Mouse (Mus musculus): ENCODE data around the gene Lamc2. TPM values are rescaled to one million over a fixed set of nuclear protein-coding genes. Genes with fewer than 3 reads are reported as not detected.

Gene Lamc2
- total and polyA plus RNA-seq, 2 experiments from 2014 or later = 6.0 to 10.2 TPM

- Histone ChIP-seq H3K27me3 (ENCODE audit: control insufficient read depth, insufficient read depth, low read length) (no peaks in the 10 kb centered on the region), H3K4me3 (ENCODE audit: low read depth, low read length) (no peak overlapping the region), H3K36me3 (replicated peaks; ENCODE audit: control insufficient read depth, insufficient read depth, low read length) (no peaks in the 10 kb centered on the region), H3K4me1 (ENCODE audit: control insufficient read depth, insufficient read depth) (peaks cover 1% of the 10 kb centered on the region; the same call in 1 of the 2 replicates), H3K9me3 (replicated peaks; ENCODE audit: control insufficient read depth, low read length) (no peaks in the 10 kb centered on the region), H3K27ac (ENCODE audit: low read depth) (peak overlapping the region; percentile 60), H3K4me2 (ENCODE audit: low read depth, low read length) (no peak overlapping the region), H3K9ac (replicated peaks; ENCODE audit: low read depth, low read length) (no peak overlapping the region)
- TF ChIP-seq EP300 (IDR thresholded peaks at IDR 0.05; ENCODE audit: low read depth) (no peak), CTCF (IDR thresholded peaks at IDR 0.05; ENCODE audit: low read depth) (no peak)
- WGBS = 79% methylated on average over 4 of the region's 4 CpGs
- ATAC-seq (ENCODE audit: insufficient read depth, low read depth) (no peak), DNase-seq (ENCODE audit: low spot score) (no peak)
These were observed 6.1 kb downstream of the Lamc2 start for GRCm38 (mm10) chr1:153180160-153180559.

GRCm38 (mm10) chr1:153174801-153175200 is 11.4 kb downstream of the Lamc2 start:
- H3K4me3 ChIP-seq (ENCODE audit: low read depth, low read length) = no peak overlapping the region
- peak; percentile 86 for ATAC-seq (ENCODE audit: insufficient read depth, low read depth)
- H3K27me3 ChIP-seq (ENCODE audit: control insufficient read depth, insufficient read depth, low read length) = no peaks in the 10 kb centered on the region
- no peaks in the 10 kb centered on the region for H3K36me3 ChIP-seq (replicated peaks; ENCODE audit: control insufficient read depth, insufficient read depth, low read length)
- no peak for TF ChIP-seq CTCF (IDR thresholded peaks at IDR 0.05; ENCODE audit: low read depth)
- peak; percentile 86 for DNase-seq (ENCODE audit: low spot score)
- no peaks in the 10 kb centered on the region for H3K9me3 ChIP-seq (replicated peaks; ENCODE audit: control insufficient read depth, low read length)
- peaks cover 20% of the 10 kb centered on the region for H3K4me1 ChIP-seq (ENCODE audit: control insufficient read depth, insufficient read depth)
- H3K4me2 ChIP-seq (ENCODE audit: low read depth, low read length) = peak overlapping the region; percentile 2; the same call in 1 of the 2 replicates
- peak overlapping the region; percentile 66 for H3K27ac ChIP-seq (ENCODE audit: low read depth)
- H3K9ac ChIP-seq (replicated peaks; ENCODE audit: low read depth, low read length) = no peak overlapping the region
- WGBS = 34% methylated on average over 12 of the region's 12 CpGs

GRCm38 (mm10) chr1:153173276-153173675 is 13.0 kb downstream of the Lamc2 start:
- 14% methylated on average over 3 of the region's 3 CpGs for WGBS
- H3K9me3 ChIP-seq (replicated peaks; ENCODE audit: control insufficient read depth, low read length) = no peaks in the 10 kb centered on the region
- no peak for TF ChIP-seq EP300 (IDR thresholded peaks at IDR 0.05; ENCODE audit: low read depth)
- TF ChIP-seq CTCF (IDR thresholded peaks at IDR 0.05; ENCODE audit: low read depth) = no peak
- H3K4me3 ChIP-seq (ENCODE audit: low read depth, low read length) = no peak overlapping the region
- no peak overlapping the region for H3K4me2 ChIP-seq (ENCODE audit: low read depth, low read length)
- no peaks in the 10 kb centered on the region for H3K36me3 ChIP-seq (replicated peaks; ENCODE audit: control insufficient read depth, insufficient read depth, low read length)
- H3K4me1 ChIP-seq (ENCODE audit: control insufficient read depth, insufficient read depth) = peaks cover 20% of the 10 kb centered on the region
- no peak overlapping the region for H3K9ac ChIP-seq (replicated peaks; ENCODE audit: low read depth, low read length)
- H3K27ac ChIP-seq (ENCODE audit: low read depth) = peak overlapping the region; percentile 68
- H3K27me3 ChIP-seq (ENCODE audit: control insufficient read depth, insufficient read depth, low read length) = no peaks in the 10 kb centered on the region
- ATAC-seq (ENCODE audit: insufficient read depth, low read depth) (peak; percentile 78), DNase-seq (ENCODE audit: low spot score) (peak; percentile 87)

GRCm38 (mm10) chr1:153172291-153172731 is 13.9 kb downstream of the Lamc2 start:
- Histone ChIP-seq H3K4me2 (ENCODE audit: low read depth, low read length) (peak overlapping the region; percentile 21; the same call in 1 of the 2 replicates), H3K9me3 (replicated peaks; ENCODE audit: control insufficient read depth, low read length) (no peaks in the 10 kb centered on the region), H3K27me3 (ENCODE audit: control insufficient read depth, insufficient read depth, low read length) (no peaks in the 10 kb centered on the region), H3K9ac (replicated peaks; ENCODE audit: low read depth, low read length) (no peak overlapping the region), H3K4me1 (ENCODE audit: control insufficient read depth, insufficient read depth) (peaks cover 20% of the 10 kb centered on the region), H3K27ac (ENCODE audit: low read depth) (peak overlapping the region; percentile 68), H3K4me3 (ENCODE audit: low read depth, low read length) (no peak overlapping the region), H3K36me3 (replicated peaks; ENCODE audit: control insufficient read depth, insufficient read depth, low read length) (no peaks in the 10 kb centered on the region)
- DNase-seq (ENCODE audit: low spot score) = no peak
- WGBS = 8% methylated on average over 9 of the region's 9 CpGs
- TF ChIP-seq EP300 (IDR thresholded peaks at IDR 0.05; ENCODE audit: low read depth) = no peak
- no peak for TF ChIP-seq CTCF (IDR thresholded peaks at IDR 0.05; ENCODE audit: low read depth)
- ATAC-seq (ENCODE audit: insufficient read depth, low read depth) = no peak

- Histone ChIP-seq H3K27me3 (ENCODE audit: control insufficient read depth, insufficient read depth, low read length) (no peaks in the 10 kb centered on the region), H3K9me3 (replicated peaks; ENCODE audit: control insufficient read depth, low read length) (no peaks in the 10 kb centered on the region), H3K36me3 (replicated peaks; ENCODE audit: control insufficient read depth, insufficient read depth, low read length) (no peaks in the 10 kb centered on the region), H3K4me2 (ENCODE audit: low read depth, low read length) (no peak overlapping the region), H3K9ac (replicated peaks; ENCODE audit: low read depth, low read length) (no peak overlapping the region), H3K4me3 (ENCODE audit: low read depth, low read length) (no peak overlapping the region), H3K27ac (ENCODE audit: low read depth) (no peak overlapping the region), H3K4me1 (ENCODE audit: control insufficient read depth, insufficient read depth) (peaks cover 20% of the 10 kb centered on the region)
- DNase-seq (ENCODE audit: low spot score) = no peak
- no peak for ATAC-seq (ENCODE audit: insufficient read depth, low read depth)
- TF ChIP-seq CTCF (IDR thresholded peaks at IDR 0.05; ENCODE audit: low read depth) = no peak
- no peak for TF ChIP-seq EP300 (IDR thresholded peaks at IDR 0.05; ENCODE audit: low read depth)
- WGBS = 75% methylated on average over 10 of the region's 10 CpGs
These were observed 15.2 kb downstream of the Lamc2 start for GRCm38 (mm10) chr1:153171011-153171410.

- no peak for ATAC-seq (ENCODE audit: insufficient read depth, low read depth)
- Histone ChIP-seq H3K27me3 (ENCODE audit: control insufficient read depth, insufficient read depth, low read length) (no peaks in the 10 kb centered on the region), H3K36me3 (replicated peaks; ENCODE audit: control insufficient read depth, insufficient read depth, low read length) (no peaks in the 10 kb centered on the region), H3K9me3 (replicated peaks; ENCODE audit: control insufficient read depth, low read length) (no peaks in the 10 kb centered on the region), H3K4me3 (ENCODE audit: low read depth, low read length) (no peak overlapping the region), H3K9ac (replicated peaks; ENCODE audit: low read depth, low read length) (no peak overlapping the region), H3K4me1 (ENCODE audit: control insufficient read depth, insufficient read depth) (peaks cover 14% of the 10 kb centered on the region), H3K4me2 (ENCODE audit: low read depth, low read length) (no peak overlapping the region), H3K27ac (ENCODE audit: low read depth) (no peak overlapping the region)
- WGBS = 87% methylated on average over 5 of the region's 5 CpGs
- TF ChIP-seq EP300 (IDR thresholded peaks at IDR 0.05; ENCODE audit: low read depth) = no peak
- no peak for TF ChIP-seq CTCF (IDR thresholded peaks at IDR 0.05; ENCODE audit: low read depth)
- DNase-seq (ENCODE audit: low spot score) = no peak
These were observed 18.0 kb downstream of the Lamc2 start for GRCm38 (mm10) chr1:153168293-153168692.
